In the genomic region with DNA sequence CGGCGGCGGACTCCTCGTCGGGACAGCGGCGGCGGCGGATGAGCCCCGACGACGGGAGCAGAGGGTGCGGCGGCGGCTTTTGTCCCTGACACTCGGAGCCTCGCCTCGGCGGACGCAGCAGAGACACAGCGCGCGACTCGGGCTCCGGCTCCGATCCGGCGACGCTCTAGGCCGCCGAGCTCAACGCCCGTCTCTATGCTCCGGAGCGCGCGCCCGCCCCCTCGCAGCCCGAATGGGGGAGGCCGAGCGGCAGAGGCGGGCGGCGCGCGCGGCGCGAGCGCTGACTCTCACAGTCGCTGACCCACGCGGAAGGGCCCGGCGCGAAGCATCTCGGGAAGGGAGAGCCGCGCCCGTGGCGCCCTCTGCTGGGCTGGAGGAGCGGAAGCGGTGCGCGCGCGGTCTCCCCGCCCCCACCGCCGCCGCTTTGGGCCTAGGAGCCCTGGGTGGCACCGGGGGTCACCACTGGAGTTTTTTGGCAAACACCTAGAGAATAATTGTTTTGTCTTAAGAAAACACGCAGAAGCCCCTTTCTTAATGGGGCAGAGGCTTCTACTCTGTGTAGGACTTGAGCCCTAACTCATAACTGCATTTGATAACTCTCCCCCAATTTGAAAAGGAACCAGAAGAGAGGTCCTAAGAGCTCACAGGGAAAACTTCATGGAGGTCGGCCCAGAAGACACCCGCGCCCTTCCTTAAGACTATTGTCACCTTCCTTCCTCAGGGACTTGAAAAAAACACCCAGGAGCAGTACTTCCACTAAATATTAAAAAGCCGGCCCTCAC, we compare ENCODE assay signal across 8 mouse cellular contexts. TPM values are rescaled to one million over a fixed set of nuclear protein-coding genes. Genes with fewer than 3 reads are reported as not detected.
DNase-seq lines count a peak whose midpoint lies in the region; ATAC-seq and TF ChIP-seq lines count a peak whose summit lies in the region.

Gene Ythdf2, minus strand, starts transcription at position 351 of the 782 bp plus-strand sequence.

- WGBS in hindbrain, embryonic 14.5 days: under 1% methylated on average over 74 of the region's 78 CpGs

- H3K36me3 ChIP-seq in hindbrain, embryonic 14.5 days (replicated peaks; ENCODE audit: control insufficient read depth, insufficient read depth): peaks cover 28% of the 10 kb centered on the region

- no peaks in the 10 kb centered on the region for H3K27me3 ChIP-seq in Patski
- H3K27me3 ChIP-seq in hindbrain, embryonic 14.5 days (ENCODE audit: control insufficient read depth, insufficient read depth, low read length): no peaks in the 10 kb centered on the region

- in situ Hi-C loops in Patski (cut with MboI; ENCODE audit: low pct_unique_long_range_greater_than_20kb): no loop called here

- CTCF ChIA-PET in Patski (lab: Charles Lee): interaction anchor here (0.6 to 2.1 kb wide), 4 partner anchors 13 to 39 kb away, joined by 4 to 5 read pairs (median 4); no protein-coding TSS in a partner anchor

- peak within 1 kb of the TSS; percentile 91 for H3K27ac ChIP-seq in hindbrain, embryonic 14.5 days

- H3K4me1 ChIP-seq in hindbrain, embryonic 14.5 days (replicated peaks; ENCODE audit: control insufficient read depth, insufficient read depth, low read length): peaks cover 22% of the 10 kb centered on the region

- ATAC-seq in Patski: peak; percentile 75
- peak; percentile 97 for ATAC-seq in hindbrain, embryonic 14.5 days (ENCODE audit: low FRiP score)

- H3K9me3 ChIP-seq in hindbrain, embryonic 14.5 days (ENCODE audit: control insufficient read depth, low read length): no peaks in the 10 kb centered on the region

- TF ChIP-seq CTCF in Patski (IDR thresholded peaks at IDR 0.05): peak; percentile 100

- peak within 1 kb of the TSS; percentile 99 for H3K4me3 ChIP-seq in hindbrain, embryonic 14.5 days (replicated peaks; ENCODE audit: low read length)

- peak within 1 kb of the TSS; percentile 98 for H3K9ac ChIP-seq in hindbrain, embryonic 14.5 days

- DNase-seq in Patski (ENCODE audit: low read depth, low spot score): peak; percentile 57
- peak; percentile 99 for DNase-seq in cerebellum, postnatal 14 days
- peak; percentile 92 to 95 for DNase-seq in frontal cortex, postnatal 25 days (ENCODE audit: low spot score in 2 of 2)
- DNase-seq in hindbrain, embryonic 14.5 days (ENCODE audit: low spot score): peak; percentile 98
- DNase-seq in layer of hippocampus, postnatal 36 days: peak; percentile 94 to 96
- DNase-seq in lung, postnatal 36 days: peak; percentile 97
- DNase-seq in retina, postnatal 1 day: peak; percentile 99
- peak; percentile 93 to 96 for DNase-seq in urinary bladder, adult 18-20 months (ENCODE audit: low spot score in 2 of 2)

- peak within 1 kb of the TSS; percentile 89 for H3K4me2 ChIP-seq in hindbrain, embryonic 14.5 days (replicated peaks)

- POLR2A ChIA-PET in Patski (lab: Charles Lee): interaction anchor here (0.6 to 1.1 kb wide), 3 partner anchors 11 to 16 kb away, joined by 3 read pairs; no protein-coding TSS in a partner anchor

RNA-seq across cellular contexts. Expression of gene Ythdf2, which starts in this region (rescaled TPM):
- 35.5 TPM for polyA plus RNA-seq in Patski (2021)
- polyA plus RNA-seq in hindbrain, embryonic 14.5 days (2014; fragmentation: Nextera tagmentation; extraction: Ambion mirVana): 119 and 122 TPM in 2 replicates
- total RNA-seq in layer of hippocampus, postnatal 36 days (2021): 10 to 100 TPM; 43.8 to 47.7 TPM

Comparison
In these comparisons a context has a peak if more than half of its experiments do, and no peak if none do; other contexts are left out.
1. Peak in every context shown above with its lines: DNase-seq, ATAC-seq, H3K4me3 ChIP-seq and H3K27ac ChIP-seq.